Mouse (Mus musculus) heart, postnatal 0 days (tissue): ENCODE measurements around the gene Capsl. TPM values are rescaled to one million over a fixed set of nuclear protein-coding genes. Genes with fewer than 3 reads are reported as not detected.

Experiments used
- ATAC-seq: fragments of 200-750 bp; cut with Nextera tagmentation; 2 replicates; pipeline ENCODE4 v1.8.0; 2017; ENCODE audit warnings: low read depth, moderate number of reproducible peaks, moderate library complexity; ENCODE audit not compliant: insufficient read depth
- DNase-seq: peaks from one replicate; pipeline ENCODE4 v3.0.0-alpha.2; 2016; ENCODE audit warnings: low spot score
- H3K27ac ChIP-seq: fragments of 300-500 bp; sonication (generic); 2 replicates; pipeline ENCODE4 v1.5.1; 2014; ENCODE audit warnings: low read depth, mild to moderate bottlenecking
- H3K27me3 ChIP-seq: fragments of 300-500 bp; sonication (generic); 2 replicates; pipeline ENCODE4 v1.6.1; 2014; ENCODE audit warnings: low read length, mixed read lengths; ENCODE audit not compliant: control insufficient read depth, insufficient read depth
- H3K36me3 ChIP-seq: fragments of 300-500 bp; sonication (generic); replicated peaks from 2 replicates; pipeline ENCODE4 v1.6.1; 2014; ENCODE audit warnings: low read length, mixed read lengths; ENCODE audit not compliant: control insufficient read depth, insufficient read depth
- H3K4me1 ChIP-seq: fragments of 300-500 bp; sonication (generic); 2 replicates; pipeline ENCODE4 v1.6.1; 2014; ENCODE audit warnings: antibody characterized with exemption; ENCODE audit not compliant: control insufficient read depth, insufficient read depth
- H3K4me2 ChIP-seq: fragments of 300-500 bp; sonication (generic); 2 replicates; pipeline ENCODE4 v1.6.1; 2014; ENCODE audit warnings: low read depth, mild to moderate bottlenecking, low read length, moderate library complexity
- H3K4me3 ChIP-seq: fragments of 300-500 bp; sonication (generic); 2 replicates; pipeline ENCODE4 v1.5.1; 2014; ENCODE audit warnings: low read depth, low read length
- H3K9ac ChIP-seq: fragments of 300-500 bp; sonication (generic); replicated peaks from 2 replicates; pipeline ENCODE4 v1.6.1; 2014; ENCODE audit warnings: low read depth, low read length, mixed read lengths
- H3K9me3 ChIP-seq: fragments of 300-500 bp; sonication (generic); replicated peaks from 2 replicates; pipeline ENCODE4 v1.6.1; 2016; ENCODE audit warnings: low read length; ENCODE audit not compliant: control insufficient read depth
- CTCF ChIP-seq: IDR thresholded peaks from 2 replicates; pipeline ENCODE4 v1.5.1; 2016; ENCODE audit warnings: antibody characterized with exemption, control low read depth, low read depth
- EP300 ChIP-seq: IDR thresholded peaks from 2 replicates; pipeline ENCODE4 v1.6.1; 2016; ENCODE audit warnings: antibody characterized with exemption, low read depth
- WGBS: fragments of 180-500 bp; shearing (Covaris S2); extraction: QIAGEN DNeasy Blood & Tissue Kit; methylation state at CpG from one replicate; pipeline ENCODE4 v1.1.7; 2014; 5-methylcytosine and 5-hydroxymethylcytosine counted together
- polyA plus RNA-seq: library from polyadenylated mRNA; unstranded; fragments of >200 nt; fragmentation: Nextera tagmentation; extraction: Ambion mirVana; gene quantifications from 2 replicates; pipeline ENCODE4 v1.2.1, GENCODE M21; 2015
- total RNA-seq: library from RNA; depleted of rRNA; stranded (reverse); fragments of >200 nt; gene quantifications from 2 replicates; pipeline ENCODE4 v1.2.3, GENCODE M21; 2014; ENCODE audit warnings: low replicate concordance; rRNA removed

Gene Capsl
- total and polyA plus RNA-seq, 2 experiments from 2014 or later = not detected

DNA sequence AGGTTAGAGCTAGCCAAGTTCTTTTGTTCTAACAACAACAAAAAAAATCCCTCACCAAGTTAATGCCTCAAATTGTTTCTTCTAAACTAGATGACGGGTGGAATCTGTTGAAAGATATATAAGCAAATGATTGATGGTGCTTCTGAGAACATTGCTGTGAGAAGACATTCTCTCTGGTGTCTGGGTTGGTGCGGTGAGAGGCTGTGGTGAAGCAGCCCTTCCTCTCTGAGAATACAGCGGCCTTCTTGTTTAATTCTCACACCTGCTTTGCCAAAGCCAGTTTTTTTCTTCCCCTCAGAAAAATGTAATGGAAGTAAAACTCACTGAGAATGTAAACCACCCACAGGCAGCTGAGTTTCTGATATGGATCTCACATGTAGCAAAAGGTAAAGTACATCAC lies 36.3 kb downstream of the Capsl start:
- Histone ChIP-seq H3K4me1 (peaks cover 8% of the 10 kb centered on the region; the same call in 1 of the 2 replicates), H3K9me3 (no peaks in the 10 kb centered on the region), H3K36me3 (no peaks in the 10 kb centered on the region), H3K27me3 (no peaks in the 10 kb centered on the region), H3K4me2 (no peak overlapping the region), H3K9ac (no peak overlapping the region), H3K27ac (no peak overlapping the region), H3K4me3 (no peak overlapping the region)
- WGBS = 53% methylated on average over 3 of the region's 3 CpGs
- TF ChIP-seq CTCF (no peak), EP300 (no peak)
- ATAC-seq (no peak), DNase-seq (no peak)

DNA sequence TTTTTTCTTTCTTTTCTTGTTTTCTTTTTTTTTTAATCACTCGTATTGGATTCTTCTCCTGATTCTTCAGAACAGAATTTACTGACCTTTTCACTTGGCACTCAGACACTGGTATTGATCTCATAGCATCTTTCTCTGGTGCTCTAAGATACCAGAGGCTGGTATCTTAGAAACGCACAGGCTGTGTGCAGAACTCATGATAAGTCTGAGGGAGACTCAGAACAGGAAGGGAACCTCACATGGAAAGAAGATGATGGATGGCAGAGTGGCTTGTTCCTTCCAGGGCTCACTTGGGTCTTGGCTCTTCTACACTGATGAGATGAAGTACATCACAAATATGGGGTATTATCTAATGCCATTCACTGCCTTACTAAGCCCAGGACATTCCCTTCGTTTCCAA lies 36.8 kb downstream of the Capsl start:
- no peak for DNase-seq
- TF ChIP-seq CTCF (no peak), EP300 (no peak)
- no peak overlapping the region for H3K27ac ChIP-seq
- no peak for ATAC-seq
- H3K9me3 ChIP-seq = no peaks in the 10 kb centered on the region
- no peak overlapping the region for H3K4me3 ChIP-seq
- H3K4me2 ChIP-seq = no peak overlapping the region
- no peaks in the 10 kb centered on the region for H3K36me3 ChIP-seq
- 44% methylated on average over 3 of the region's 3 CpGs for WGBS
- no peaks in the 10 kb centered on the region for H3K27me3 ChIP-seq
- peaks cover 8% of the 10 kb centered on the region; the same call in 1 of the 2 replicates for H3K4me1 ChIP-seq
- H3K9ac ChIP-seq = no peak overlapping the region

DNA sequence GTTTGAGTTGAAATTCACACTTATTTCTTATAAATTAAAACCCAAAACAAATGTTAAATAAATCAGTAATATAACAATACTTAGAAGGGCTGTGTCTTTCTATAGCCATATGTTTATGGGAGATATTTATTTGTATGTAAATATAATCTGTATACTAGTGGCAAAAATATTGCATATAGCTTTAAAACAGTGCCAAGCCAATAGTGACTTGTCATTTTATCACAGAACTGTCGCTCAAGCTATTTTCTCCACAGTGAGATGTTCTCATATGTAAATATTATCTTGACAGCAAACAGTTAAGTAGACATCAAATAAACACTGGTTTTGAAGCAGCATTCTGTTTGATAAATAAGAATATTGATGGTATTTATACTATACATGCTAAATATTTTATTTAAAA lies 37.4 kb downstream of the Capsl start:
- TF ChIP-seq EP300 = no peak
- TF ChIP-seq CTCF = no peak
- DNase-seq (no peak), ATAC-seq (no peak)
- H3K4me3 ChIP-seq = no peak overlapping the region
- WGBS = 69% methylated on average over 1 of the region's 1 CpGs
- H3K4me1 ChIP-seq = peaks cover 8% of the 10 kb centered on the region; the same call in 1 of the 2 replicates
- H3K27me3 ChIP-seq = no peaks in the 10 kb centered on the region
- no peak overlapping the region for H3K9ac ChIP-seq
- H3K4me2 ChIP-seq = no peak overlapping the region
- no peak overlapping the region for H3K27ac ChIP-seq
- no peaks in the 10 kb centered on the region for H3K9me3 ChIP-seq
- H3K36me3 ChIP-seq = no peaks in the 10 kb centered on the region

DNA sequence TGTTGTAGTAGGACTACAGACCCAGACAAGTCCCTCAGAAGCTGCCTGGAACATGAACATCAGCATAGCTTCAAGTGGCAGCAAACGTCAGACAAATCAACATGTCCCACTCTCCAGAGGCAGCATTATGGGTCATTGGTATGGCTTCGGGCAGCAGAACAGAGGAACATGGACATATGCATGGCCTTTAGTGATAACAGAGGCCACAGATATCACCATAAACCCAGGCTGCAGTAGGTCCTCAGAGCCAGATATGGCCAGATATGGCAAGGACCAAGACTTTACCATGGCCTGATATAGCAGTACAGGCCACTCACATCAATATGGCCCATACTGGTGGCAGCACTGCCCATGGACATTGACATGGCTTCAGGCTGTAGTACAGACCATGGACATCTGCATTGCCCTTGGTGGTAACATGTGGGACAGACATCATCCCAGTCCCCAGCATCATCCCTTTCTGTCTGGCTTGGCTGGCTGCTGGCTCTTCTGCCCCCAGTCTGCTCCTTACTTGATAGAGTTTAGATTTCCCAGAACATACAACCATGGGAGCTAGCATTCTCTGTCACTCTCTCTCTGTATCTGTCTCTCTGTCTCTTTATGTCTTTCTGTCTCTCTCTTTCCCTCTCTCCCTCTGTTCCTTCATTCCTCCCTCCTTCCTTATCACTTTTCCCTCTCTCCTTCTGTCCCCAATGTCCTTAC lies 53.7 kb downstream of the Capsl start:
- ATAC-seq = no peak
- 78% methylated on average over 2 of the region's 2 CpGs for WGBS
- TF ChIP-seq CTCF = no peak
- no peak for TF ChIP-seq EP300

DNA sequence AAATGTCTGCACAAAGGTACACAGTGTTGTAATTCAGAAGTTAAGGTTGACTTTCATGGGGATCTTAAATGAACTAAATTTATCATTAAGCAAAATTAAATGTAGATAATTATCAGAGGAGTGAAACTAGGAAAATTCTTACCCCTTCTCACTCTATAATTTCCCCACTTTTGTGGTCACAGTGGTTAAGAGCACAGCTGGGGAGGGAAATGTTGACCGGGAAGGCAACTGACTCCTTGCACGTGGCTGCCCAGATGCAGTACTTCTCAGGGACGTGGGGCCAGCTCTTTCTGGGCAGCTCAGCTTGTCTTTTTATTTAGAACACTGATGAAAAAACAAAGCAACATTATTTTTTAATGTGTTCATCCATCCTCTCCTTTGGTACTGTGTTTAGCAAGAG lies 56.2 kb downstream of the Capsl start:
- no peak overlapping the region for H3K27ac ChIP-seq
- no peak overlapping the region for H3K4me2 ChIP-seq
- WGBS = 63% methylated on average over 3 of the region's 3 CpGs
- H3K9ac ChIP-seq = no peak overlapping the region
- TF ChIP-seq EP300 = no peak
- TF ChIP-seq CTCF = no peak
- H3K4me1 ChIP-seq = no peaks in the 10 kb centered on the region
- no peaks in the 10 kb centered on the region for H3K27me3 ChIP-seq
- no peak for ATAC-seq
- no peak for DNase-seq
- no peak overlapping the region for H3K4me3 ChIP-seq
- no peaks in the 10 kb centered on the region for H3K9me3 ChIP-seq
- H3K36me3 ChIP-seq = no peaks in the 10 kb centered on the region

More for the DNA sequence above, 53.7 kb downstream of the Capsl start:
- H3K4me1 ChIP-seq = no peaks in the 10 kb centered on the region
- no peaks in the 10 kb centered on the region for H3K36me3 ChIP-seq
- no peak overlapping the region for H3K4me2 ChIP-seq
- no peaks in the 10 kb centered on the region for H3K9me3 ChIP-seq
- no peak for DNase-seq
- H3K27ac ChIP-seq = no peak overlapping the region
- H3K4me3 ChIP-seq = no peak overlapping the region
- no peak overlapping the region for H3K9ac ChIP-seq
- no peaks in the 10 kb centered on the region for H3K27me3 ChIP-seq

Other genes with a start within 250 kb of the Capsl start
- not detected in 2 replicates for gene Ugt3a1, start 159.1 kb upstream of the Capsl start, total RNA-seq
- not detected in 2 replicates for gene Ugt3a1, start 159.1 kb upstream of the Capsl start, polyA plus RNA-seq
- gene Ugt3a2, start 100.5 kb upstream of the Capsl start, total RNA-seq = not detected in 2 replicates
- not detected in 2 replicates for gene Ugt3a2, start 100.5 kb upstream of the Capsl start, polyA plus RNA-seq
- not detected in 2 replicates for gene Il7r, start 94.1 kb downstream of the Capsl start, total RNA-seq
- gene Il7r, start 94.1 kb downstream of the Capsl start, polyA plus RNA-seq = 0.03 and 0.14 TPM in 2 replicates